Mouse (Mus musculus) heart, embryonic 10.5 days (tissue): ENCODE results near the gene Adarb1. TPM values are rescaled to one million over a fixed set of nuclear protein-coding genes. Genes with fewer than 3 reads are reported as not detected.

Experiments used
- DNase-seq: peaks from one replicate; pipeline ENCODE4 v3.0.0-alpha.2; 2017; ENCODE audit warnings: low spot score
- H3K27ac ChIP-seq: fragments of 300-500 bp; sonication (generic); 2 replicates; pipeline ENCODE4 v1.5.1; 2016; ENCODE audit warnings: mild to moderate bottlenecking
- H3K27me3 ChIP-seq: fragments of 300-500 bp; sonication (generic); 2 replicates; pipeline ENCODE4 v1.6.1; 2016; ENCODE audit warnings: mild to moderate bottlenecking; ENCODE audit not compliant: poor library complexity, insufficient read depth, severe bottlenecking
- H3K36me3 ChIP-seq: fragments of 300-500 bp; sonication (generic); 2 replicates; pipeline ENCODE4 v1.6.1; 2016; ENCODE audit warnings: mild to moderate bottlenecking, moderate library complexity
- H3K4me1 ChIP-seq: fragments of 300-500 bp; sonication (generic); 2 replicates; pipeline ENCODE4 v1.6.1; 2016; ENCODE audit warnings: mild to moderate bottlenecking
- H3K4me3 ChIP-seq: fragments of 300-500 bp; sonication (generic); 2 replicates; pipeline ENCODE4 v1.5.1; 2016; ENCODE audit warnings: mild to moderate bottlenecking, moderate library complexity
- H3K9me3 ChIP-seq: fragments of 300-500 bp; sonication (generic); 2 replicates; pipeline ENCODE4 v1.6.1; 2016; ENCODE audit warnings: mild to moderate bottlenecking, moderate library complexity
- WGBS: fragments of 180-500 bp; shearing (Covaris S2); methylation state at CpG from one replicate; pipeline ENCODE4 v1.1.7; 2016; 5-methylcytosine and 5-hydroxymethylcytosine counted together
- polyA plus RNA-seq: library from polyadenylated mRNA; unstranded; fragments of >200 nt; fragmentation: Nextera tagmentation; extraction: Ambion mirVana; gene quantifications from 2 replicates; pipeline ENCODE4 v1.2.1, GENCODE M21; 2016

The Adarb1 gene
- polyA plus RNA-seq, 1 experiment from 2014 or later = 9.9 TPM

DNA sequence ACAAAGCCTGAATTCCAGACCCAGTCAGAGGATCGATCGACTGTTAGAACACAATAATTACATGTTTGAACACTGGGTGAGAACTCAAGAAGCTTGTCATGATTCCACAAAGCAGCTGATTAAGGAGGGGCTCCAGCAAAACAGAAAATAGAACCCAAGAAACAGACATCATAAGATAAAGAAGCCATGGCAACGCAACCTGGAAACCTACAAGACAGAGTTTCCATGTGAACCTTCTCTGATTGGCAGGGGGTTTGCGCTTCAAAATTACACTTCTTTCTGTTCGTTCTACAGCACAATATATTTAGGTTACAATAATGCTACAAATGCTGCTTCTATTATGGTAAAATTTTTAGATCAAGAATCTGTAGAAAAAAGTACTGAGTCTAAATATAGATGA lies 47.9 kb downstream of the Adarb1 start:
- DNase-seq = no peak
- WGBS = 79% methylated on average over 5 of the region's 5 CpGs
- no peaks in the 10 kb centered on the region for H3K9me3 ChIP-seq
- H3K27me3 ChIP-seq = no peaks in the 10 kb centered on the region
- peaks cover 28% of the 10 kb centered on the region for H3K4me1 ChIP-seq
- no peak overlapping the region for H3K27ac ChIP-seq
- H3K36me3 ChIP-seq = no peaks in the 10 kb centered on the region
- H3K4me3 ChIP-seq = no peak overlapping the region

- no peaks in the 10 kb centered on the region for H3K9me3 ChIP-seq
- no peak overlapping the region for H3K4me3 ChIP-seq
- H3K27me3 ChIP-seq = no peaks in the 10 kb centered on the region
- H3K27ac ChIP-seq = no peak overlapping the region
- WGBS = 70% methylated on average over 6 of the region's 6 CpGs
- H3K36me3 ChIP-seq = no peaks in the 10 kb centered on the region
- no peak for DNase-seq
- H3K4me1 ChIP-seq = peaks cover 28% of the 10 kb centered on the region
Measured at GRCm38 (mm10) chr10:77367973-77368372, 50.1 kb downstream of the Adarb1 start.

DNA sequence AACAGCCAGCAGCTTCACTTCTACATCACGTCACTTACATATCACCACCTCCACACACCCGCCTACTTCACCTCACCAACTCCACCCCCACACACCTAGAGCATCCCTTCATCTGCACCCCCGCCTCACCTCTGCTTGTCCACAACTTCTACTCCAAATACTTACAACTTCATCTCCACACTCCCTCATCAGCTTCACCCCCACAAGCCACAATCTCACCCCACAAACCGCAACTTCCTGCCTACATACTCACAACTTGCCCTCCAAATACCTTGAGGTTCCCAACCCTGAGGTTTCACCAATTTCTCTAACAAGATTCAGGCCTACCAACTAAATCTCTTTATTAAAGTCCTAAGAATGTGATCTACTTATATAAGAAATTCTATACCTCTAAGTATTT lies 51.1 kb downstream of the Adarb1 start:
- Histone ChIP-seq H3K4me3 (no peak overlapping the region), H3K27me3 (no peaks in the 10 kb centered on the region), H3K9me3 (no peaks in the 10 kb centered on the region), H3K27ac (no peak overlapping the region), H3K4me1 (peaks cover 21% of the 10 kb centered on the region), H3K36me3 (no peaks in the 10 kb centered on the region)
- 73% methylated on average over 4 of the region's 4 CpGs for WGBS
- no peak for DNase-seq

DNA sequence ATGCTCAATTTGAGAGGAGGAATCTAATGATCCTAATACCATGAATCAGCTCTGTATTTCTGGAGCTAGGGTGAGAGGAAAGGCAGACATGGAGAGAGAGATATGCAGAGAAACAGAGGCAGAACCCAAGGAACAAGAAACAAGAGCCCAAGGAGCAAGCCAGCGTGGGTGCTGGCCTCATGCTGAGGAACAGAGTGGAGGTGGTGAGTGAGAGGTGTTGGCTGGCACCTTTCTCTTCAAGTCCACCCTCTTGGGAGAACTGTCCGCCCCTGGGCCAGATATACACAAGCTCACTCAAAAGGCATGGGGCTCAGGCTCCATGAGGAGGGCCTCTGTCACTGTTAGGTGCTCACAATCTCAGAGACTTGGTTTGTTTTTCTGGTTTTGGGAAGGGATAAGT lies 52.9 kb downstream of the Adarb1 start:
- Histone ChIP-seq H3K4me3 (no peak overlapping the region), H3K4me1 (peaks cover 22% of the 10 kb centered on the region), H3K36me3 (no peaks in the 10 kb centered on the region), H3K27ac (no peak overlapping the region), H3K9me3 (no peaks in the 10 kb centered on the region), H3K27me3 (no peaks in the 10 kb centered on the region)
- WGBS = 67% methylated on average over 2 of the region's 2 CpGs
- no peak for DNase-seq

DNA sequence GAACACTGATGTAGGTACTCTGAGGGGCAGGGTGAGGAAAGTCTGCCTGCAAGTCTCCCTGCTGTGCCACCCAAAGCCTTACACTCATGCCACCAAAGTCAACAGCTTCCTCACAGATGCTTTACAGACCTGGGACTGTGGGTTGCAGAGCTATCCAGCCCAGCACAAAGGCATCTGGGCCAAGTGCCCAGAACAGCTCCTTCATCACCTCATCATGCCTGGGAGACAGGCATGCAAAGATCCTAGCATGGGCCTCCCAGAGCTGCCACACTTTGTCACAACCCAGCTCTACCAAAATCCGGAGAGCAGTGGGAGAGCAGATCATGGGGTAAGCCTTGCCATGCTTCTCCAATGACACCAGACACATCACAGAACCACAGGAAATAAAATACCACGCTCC lies 57.6 kb downstream of the Adarb1 start:
- DNase-seq = no peak
- no peak overlapping the region for H3K4me3 ChIP-seq
- 63% methylated on average over 2 of the region's 2 CpGs for WGBS
- H3K9me3 ChIP-seq = no peaks in the 10 kb centered on the region
- no peaks in the 10 kb centered on the region for H3K36me3 ChIP-seq
- H3K27ac ChIP-seq = no peak overlapping the region
- peaks cover 6% of the 10 kb centered on the region for H3K4me1 ChIP-seq
- H3K27me3 ChIP-seq = no peaks in the 10 kb centered on the region

DNA sequence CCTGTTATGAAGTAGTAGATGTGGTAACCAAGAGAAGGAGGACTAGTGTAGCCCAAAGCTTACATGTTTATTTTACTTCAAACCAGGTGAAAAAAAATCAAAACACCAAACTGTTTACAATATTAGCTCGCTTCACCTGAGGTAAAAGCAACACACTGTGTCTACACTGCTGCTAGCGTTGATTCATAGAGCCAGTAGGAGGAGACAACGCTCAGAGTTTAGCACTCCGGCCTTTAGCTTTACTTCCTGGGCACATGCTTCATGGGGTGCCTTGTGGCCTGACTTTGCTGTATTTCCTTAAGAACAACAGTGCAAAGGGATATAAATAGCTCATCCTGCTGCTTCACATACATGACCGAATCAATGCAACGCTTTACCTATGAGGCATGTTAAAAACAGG lies 60.1 kb downstream of the Adarb1 start:
- no peak overlapping the region for H3K4me3 ChIP-seq
- H3K9me3 ChIP-seq = no peaks in the 10 kb centered on the region
- WGBS = 84% methylated on average over 6 of the region's 6 CpGs
- no peak for DNase-seq
- no peaks in the 10 kb centered on the region for H3K36me3 ChIP-seq
- H3K4me1 ChIP-seq = peaks cover 10% of the 10 kb centered on the region
- no peak overlapping the region for H3K27ac ChIP-seq
- H3K27me3 ChIP-seq = no peaks in the 10 kb centered on the region

GRCm38 (mm10) chr10:77353031-77353745 lies 64.9 kb downstream of the Adarb1 start:
- Histone ChIP-seq H3K27ac (no peak overlapping the region), H3K4me3 (no peak overlapping the region), H3K36me3 (peaks cover 11% of the 10 kb centered on the region), H3K4me1 (0 out of 2 replicates have a peak, but pooled peaks cover 4% of the 10 kb centered on the region), H3K9me3 (no peaks in the 10 kb centered on the region), H3K27me3 (no peaks in the 10 kb centered on the region)
- peak; percentile 87 for DNase-seq
- 86% methylated on average over 6 of the region's 6 CpGs for WGBS

DNA sequence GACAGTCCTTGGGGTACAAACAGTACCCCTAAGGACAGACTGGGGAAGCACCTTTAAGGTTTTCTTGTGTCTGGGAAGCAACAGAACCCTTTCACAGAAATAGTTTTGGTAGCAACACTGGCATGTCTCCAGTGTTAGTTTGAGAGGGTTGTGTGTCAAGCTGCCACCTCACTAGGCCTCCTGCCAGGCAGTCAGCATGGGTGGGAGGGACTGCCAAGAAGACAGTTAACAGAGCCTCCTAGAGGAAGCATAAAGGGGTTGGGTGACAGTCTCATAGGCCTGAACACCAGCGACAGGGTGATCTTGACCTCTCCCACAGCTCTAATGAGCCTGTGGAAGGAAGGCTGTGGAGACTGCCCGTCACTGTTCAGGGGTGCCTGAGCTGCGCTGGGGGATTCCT lies 75.2 kb downstream of the Adarb1 start:
- 72% methylated on average over 3 of the region's 3 CpGs for WGBS
- no peaks in the 10 kb centered on the region for H3K9me3 ChIP-seq
- no peak overlapping the region for H3K27ac ChIP-seq
- H3K36me3 ChIP-seq = no peaks in the 10 kb centered on the region
- no peaks in the 10 kb centered on the region for H3K27me3 ChIP-seq
- no peak for DNase-seq
- H3K4me1 ChIP-seq = peaks cover 16% of the 10 kb centered on the region
- no peak overlapping the region for H3K4me3 ChIP-seq

DNA sequence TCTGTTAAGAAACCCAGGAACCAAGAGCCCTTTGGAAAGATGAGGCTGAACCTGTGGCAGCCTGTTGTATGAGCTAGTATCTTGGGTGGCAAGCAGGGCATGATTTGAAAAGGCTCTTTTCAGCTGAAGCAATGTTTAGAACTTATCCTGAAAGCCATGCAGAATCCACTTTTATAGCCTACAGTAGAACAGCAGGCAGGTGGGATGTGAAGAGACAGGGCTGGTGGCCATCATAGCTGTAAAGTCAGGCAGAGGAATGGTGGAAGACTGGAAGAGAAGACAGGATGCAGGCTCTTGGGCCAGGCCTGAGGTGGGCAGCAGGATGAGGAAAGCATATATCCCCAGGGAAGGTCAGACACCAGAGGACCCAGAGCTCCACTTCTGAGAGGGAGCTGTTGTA lies 76.4 kb downstream of the Adarb1 start:
- Histone ChIP-seq H3K36me3 (no peaks in the 10 kb centered on the region), H3K9me3 (no peaks in the 10 kb centered on the region), H3K27me3 (no peaks in the 10 kb centered on the region), H3K27ac (no peak overlapping the region), H3K4me3 (no peak overlapping the region), H3K4me1 (peaks cover 23% of the 10 kb centered on the region)
- no peak for DNase-seq

DNA sequence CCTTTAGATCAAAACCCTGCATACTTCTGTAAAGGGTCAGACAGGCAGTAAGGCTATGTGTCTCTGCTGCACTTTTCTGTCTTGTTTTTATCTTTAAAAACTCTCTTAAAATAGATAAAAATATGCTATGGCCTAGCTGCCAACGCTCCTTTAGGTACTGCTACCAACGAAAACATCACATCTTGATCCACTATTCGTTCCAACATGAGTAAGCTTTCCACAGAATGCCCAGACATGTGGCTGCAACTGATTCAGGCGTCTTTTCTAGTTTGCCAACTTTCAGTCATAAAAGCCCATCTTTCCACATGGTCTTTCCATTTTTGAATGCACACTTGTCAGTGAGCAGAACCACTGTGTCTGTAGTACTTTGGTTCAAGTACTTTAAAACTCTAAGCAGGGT lies 77.0 kb downstream of the Adarb1 start:
- WGBS = 81% methylated on average over 4 of the region's 4 CpGs
- no peak overlapping the region for H3K27ac ChIP-seq
- H3K27me3 ChIP-seq = no peaks in the 10 kb centered on the region
- DNase-seq = no peak
- no peaks in the 10 kb centered on the region for H3K36me3 ChIP-seq
- peaks cover 26% of the 10 kb centered on the region for H3K4me1 ChIP-seq
- no peaks in the 10 kb centered on the region for H3K9me3 ChIP-seq
- no peak overlapping the region for H3K4me3 ChIP-seq

DNA sequence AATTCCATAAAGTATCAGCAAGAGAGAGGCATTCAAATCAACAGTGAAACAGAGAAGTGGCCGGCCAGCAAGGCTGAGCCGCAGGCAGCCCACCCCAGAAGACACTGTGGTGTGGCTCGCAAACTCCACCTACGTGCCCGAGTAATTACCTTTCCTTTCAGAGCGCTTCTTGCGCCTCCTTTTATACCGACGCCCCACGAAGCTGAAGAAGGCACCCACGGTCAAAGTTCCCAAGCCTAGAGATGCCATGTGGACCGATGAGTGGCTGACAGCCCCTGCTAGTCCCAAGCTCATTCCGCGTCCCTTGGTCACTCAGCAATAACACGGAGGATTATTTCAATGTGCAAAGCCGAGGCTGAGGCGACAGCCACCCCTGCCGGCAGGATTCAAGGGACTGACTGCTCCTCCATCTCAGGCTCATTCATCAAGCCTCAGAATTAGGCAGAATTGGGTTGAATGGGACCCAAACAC lies 78.2 kb downstream of the Adarb1 start:
- WGBS = 35% methylated on average over 18 of the region's 18 CpGs
- H3K36me3 ChIP-seq = no peaks in the 10 kb centered on the region
- no peaks in the 10 kb centered on the region for H3K27me3 ChIP-seq
- H3K27ac ChIP-seq = no peak overlapping the region
- peak overlapping the region; percentile 48 for H3K4me3 ChIP-seq
- DNase-seq = no peak
- no peaks in the 10 kb centered on the region for H3K9me3 ChIP-seq
- H3K4me1 ChIP-seq = peaks cover 38% of the 10 kb centered on the region

DNA sequence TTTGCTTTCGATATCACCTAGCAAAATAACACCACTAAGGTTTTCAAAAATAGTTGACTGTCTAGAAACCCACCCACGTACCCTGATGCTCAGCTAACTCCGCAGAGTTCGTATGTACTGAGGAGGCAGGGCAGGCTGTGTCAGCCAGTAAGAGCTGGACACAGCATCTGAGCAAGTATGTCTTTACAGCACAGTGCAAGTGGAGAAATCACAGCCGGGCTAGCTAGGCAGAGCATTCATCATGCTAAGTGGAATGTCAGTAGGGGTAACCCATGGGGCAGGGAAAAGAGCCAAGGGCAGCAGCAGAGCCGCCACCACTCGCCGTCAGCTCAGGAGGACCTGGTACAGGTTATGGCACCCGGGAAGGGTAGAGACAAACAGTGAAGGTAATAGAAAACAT lies 84.6 kb downstream of the Adarb1 start:
- Histone ChIP-seq H3K9me3 (no peaks in the 10 kb centered on the region), H3K36me3 (no peaks in the 10 kb centered on the region), H3K27me3 (no peaks in the 10 kb centered on the region), H3K27ac (no peak overlapping the region), H3K4me3 (no peak overlapping the region), H3K4me1 (peaks cover 29% of the 10 kb centered on the region)
- no peak for DNase-seq
- WGBS = 77% methylated on average over 9 of the region's 9 CpGs

DNA sequence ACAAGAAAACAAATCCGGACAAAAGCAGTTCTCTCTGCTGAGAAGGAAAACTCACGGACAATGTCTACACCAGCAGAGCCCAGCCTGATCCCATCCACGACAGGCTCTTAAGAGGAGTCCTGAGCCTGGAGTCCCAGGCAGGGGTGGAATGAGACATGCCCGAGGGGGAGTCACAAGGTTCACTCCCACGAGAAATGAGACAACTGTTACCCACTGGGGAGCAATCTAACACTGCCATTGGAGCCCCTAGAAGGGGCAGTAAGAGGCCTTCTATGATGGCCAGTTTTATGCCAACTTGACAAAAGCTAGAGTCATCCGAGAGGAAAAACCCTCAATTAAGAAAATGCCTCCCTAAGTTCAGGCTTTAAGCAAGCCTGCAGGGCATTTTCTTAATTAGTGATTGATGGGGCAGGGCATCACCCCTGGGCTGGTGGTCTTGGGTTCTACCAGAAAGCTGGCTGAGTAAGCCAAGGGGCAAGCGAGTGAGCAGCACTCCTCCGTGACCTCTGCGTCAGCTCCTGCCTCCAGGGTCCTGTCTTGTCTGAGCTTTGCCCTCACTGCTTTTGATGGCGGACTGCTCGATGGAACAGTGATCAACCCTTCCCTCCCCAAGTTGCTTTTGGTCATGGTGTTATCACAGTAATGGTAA lies 88.5 kb downstream of the Adarb1 start:
- Histone ChIP-seq H3K36me3 (no peaks in the 10 kb centered on the region), H3K9me3 (no peaks in the 10 kb centered on the region), H3K4me3 (no peak overlapping the region), H3K27me3 (no peaks in the 10 kb centered on the region), H3K27ac (no peak overlapping the region), H3K4me1 (peaks cover 5% of the 10 kb centered on the region; the same call in 1 of the 2 replicates)
- no peak for DNase-seq
- 74% methylated on average over 11 of the region's 11 CpGs for WGBS
